Mouse (Mus musculus) adrenal gland, postnatal 10 days (tissue): ENCODE measurements around the gene Cab39. TPM values are rescaled to one million over a fixed set of nuclear protein-coding genes. Genes with fewer than 3 reads are reported as not detected.

Experiments
- DNase-seq: peaks from one replicate; pipeline ENCODE4 v3.0.0; 2021; ENCODE audit warnings: mixed read lengths
- long read RNA-seq, 2 experiments: library from polyadenylated mRNA; stranded (forward); transcript quantifications; one replicate each; pipeline ENCODE4 v2.0.0; 2021
- total RNA-seq, 2 experiments: library from RNA; stranded (reverse); gene quantifications; 2 replicates each; pipeline ENCODE4 v1.2.3; 2021

The Cab39 gene
- total RNA-seq: 100 to 1,000 TPM; 118 to 121 TPM
- long read RNA-seq, experiment 1, transcript Cab39-202 (9 exons, 3,805 nt): major isoform, 147 of 180 reads
- long read RNA-seq, experiment 1, partial matches to known transcripts: 17 of 180 reads
- long read RNA-seq, experiment 1, other reads (novel, unspliced or antisense): 13 of 180 reads
- long read RNA-seq, experiment 2, transcript Cab39-202 (9 exons, 3,805 nt): major isoform, 74 of 93 reads
- long read RNA-seq, experiment 2, partial matches to known transcripts: 4 of 93 reads
- long read RNA-seq, experiment 2, other reads (novel, unspliced or antisense): 15 of 93 reads

DNA sequence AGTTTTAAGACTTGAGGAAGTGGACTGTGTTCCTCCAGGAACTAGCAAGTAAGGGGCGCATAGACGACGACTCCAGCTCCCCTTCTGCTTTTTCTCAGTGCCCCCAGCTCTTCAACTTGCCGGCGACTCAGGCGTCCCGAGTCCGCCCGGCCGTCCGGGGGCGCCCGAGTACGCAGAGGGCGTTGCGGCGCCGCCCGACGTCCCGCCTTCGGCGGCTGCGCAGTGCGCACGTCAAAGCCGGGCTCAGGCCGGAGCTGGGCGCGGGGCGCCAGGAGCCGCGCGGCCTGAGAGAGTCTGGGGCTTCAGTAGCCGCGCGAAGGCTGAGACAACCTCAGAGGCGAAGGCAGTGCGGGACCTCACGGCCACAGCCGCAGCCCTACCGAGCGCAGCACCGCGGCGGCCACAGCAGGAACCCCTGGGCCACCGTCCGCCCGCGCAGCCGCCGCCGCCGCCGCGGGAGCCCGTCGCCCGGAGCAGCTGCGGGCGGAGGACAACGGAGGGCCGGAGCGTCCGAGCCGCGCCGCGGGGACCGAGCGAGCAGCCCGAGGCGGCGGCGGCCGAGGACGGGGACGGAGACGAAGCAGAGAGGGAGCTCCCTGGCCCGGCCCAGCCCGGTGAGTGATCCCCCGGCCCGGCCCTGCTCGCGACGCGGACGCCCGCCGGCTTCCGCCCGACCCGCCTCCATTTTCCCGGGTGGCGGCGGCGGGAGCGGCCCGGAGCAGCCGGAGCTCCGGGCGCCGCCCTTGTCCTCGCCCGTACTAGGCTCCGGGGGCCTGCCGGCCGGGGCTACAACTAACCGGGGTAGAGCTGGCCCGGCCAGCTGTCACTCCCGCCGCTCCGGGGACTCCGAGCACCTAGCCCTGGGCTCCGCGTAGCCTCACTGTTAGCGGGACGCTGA lies at the start of gene Cab39:
Gene Cab39, plus strand, starts transcription at position 234 of the 898 bp plus-strand sequence.
- peak; percentile 96 for DNase-seq

DNA sequence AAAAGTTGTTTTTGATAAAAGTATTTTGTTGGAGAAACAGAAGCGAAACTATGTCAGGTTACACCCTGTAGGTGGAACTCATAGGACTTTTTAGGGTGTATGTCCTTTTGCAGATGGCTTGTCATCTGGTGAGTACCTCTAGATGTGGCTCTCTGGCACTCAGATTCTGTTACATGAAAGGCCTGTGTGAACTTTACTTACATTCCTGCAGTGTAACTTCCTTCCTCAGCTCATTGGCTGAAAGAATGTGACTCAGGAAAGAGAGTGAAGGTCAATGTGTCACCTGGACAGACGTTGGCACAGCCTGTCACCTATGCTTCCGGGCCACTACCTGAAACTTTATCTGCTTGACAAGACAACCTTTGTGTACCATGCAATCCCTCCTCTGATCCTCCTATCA lies 48.7 kb upstream of the Cab39 start:
- DNase-seq: no peak

DNA sequence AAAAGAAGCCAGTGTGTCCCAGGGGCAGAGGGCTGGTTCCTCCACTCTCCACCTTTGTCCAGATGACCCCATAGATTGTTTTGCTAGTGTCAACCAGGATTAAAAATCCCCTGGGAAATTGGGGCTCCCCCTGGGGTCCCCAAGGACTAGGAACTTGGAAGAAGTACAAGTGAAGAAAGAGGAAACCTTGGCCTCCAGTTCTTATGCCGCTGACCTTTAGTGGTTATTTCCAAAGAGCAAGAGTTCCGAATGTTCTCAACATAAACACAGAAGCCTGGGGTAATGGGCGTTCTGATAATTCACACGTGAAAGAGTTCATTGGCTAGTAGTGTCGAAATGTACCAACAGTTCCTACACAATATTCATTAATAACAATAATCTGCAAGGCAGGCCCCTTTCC lies 46.7 kb upstream of the Cab39 start:
- peak; percentile 54 for DNase-seq

DNA sequence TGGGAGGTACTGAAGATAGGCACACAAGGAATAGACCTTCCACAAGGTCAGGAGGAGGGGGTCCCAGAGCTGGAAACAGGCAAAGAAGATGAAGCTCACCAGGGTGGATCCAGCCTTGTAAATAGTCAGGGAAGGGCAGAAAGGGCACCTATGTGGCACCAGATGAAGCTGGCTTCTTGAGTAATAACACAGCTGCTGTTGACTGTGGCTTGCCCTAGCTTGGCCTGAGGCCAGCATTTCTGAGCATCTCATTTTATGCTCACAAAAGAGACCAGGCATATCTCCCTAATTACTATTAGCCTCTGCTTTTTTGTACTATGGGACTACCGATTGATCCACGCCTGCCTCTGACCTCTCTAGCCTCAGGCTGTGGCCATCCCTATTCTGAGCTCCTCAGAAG lies 43.4 kb upstream of the Cab39 start:
- peak; percentile 56 for DNase-seq

DNA sequence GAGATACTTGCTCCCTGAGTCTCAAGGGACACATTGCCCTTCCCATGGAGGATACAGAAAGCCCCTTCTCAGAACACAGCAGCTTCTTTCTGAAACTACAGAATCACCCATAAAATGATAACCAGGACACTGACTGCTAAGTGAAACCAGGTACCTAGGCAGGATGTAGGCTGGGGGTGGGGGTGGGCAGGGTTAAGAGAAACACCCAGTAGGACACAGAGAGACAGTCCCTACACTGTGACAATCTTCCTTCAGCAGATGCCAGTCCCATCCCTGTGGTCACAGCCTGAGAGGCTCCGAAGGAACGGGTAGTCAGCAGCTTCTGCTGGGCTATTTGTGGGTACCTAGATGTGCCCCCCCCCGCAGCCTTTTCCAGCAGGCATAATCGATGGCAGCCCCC lies 42.6 kb upstream of the Cab39 start:
- no peak for DNase-seq

DNA sequence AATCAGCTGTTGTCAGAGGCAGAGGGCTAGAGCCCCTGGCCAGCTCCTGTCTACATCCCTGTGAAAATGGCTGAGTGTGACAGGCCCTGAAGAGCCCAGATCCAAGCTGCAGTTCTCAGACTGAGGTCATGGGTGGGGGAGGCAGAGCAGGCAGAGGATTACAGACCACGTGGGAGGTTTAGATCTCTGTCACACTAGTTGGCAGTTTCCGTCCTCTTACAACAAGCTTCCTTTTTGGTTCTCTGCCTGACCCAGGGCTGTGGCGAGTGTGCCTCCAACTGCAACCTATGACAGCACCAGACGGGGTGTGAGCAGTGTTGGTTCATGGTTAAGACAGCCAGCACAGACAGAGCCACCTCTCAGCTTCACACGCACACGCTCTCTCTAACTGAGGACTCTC lies 41.7 kb upstream of the Cab39 start:
- peak; percentile 71 for DNase-seq

DNA sequence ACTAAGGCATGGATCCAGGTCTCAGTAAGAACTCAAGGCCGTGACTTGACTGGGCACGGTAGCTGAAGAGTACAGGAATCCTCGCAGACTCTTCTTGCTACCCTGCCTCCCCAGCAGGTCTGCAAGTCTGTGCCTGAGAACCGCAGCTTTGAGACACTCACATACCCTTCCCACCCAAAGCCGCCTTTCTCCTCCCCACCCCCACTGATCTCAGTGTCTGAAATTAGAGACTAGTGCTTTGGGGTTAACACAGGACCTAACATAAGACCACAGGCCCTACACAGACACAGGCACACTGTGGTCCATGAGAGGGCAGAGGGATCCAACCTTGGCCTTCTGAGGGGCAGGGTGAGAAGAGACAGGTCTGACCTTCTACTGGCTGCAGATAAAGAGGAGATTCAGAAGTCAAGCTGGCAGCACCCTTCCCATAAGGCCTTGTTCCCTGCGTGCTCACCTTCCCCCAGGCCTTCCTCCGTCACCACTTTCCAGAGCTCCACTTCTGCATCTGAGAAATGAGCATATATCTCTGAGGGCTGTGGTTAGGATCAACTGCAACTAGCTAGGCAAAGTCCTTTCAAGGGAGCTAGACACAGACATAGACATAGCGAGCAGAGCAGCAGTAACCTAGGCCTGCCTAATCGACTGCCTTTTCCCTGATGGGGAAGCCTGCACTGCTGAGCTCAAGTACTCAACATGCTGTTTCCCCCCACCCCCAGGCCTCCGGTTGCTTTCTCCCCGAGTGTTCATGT lies 41.1 kb upstream of the Cab39 start:
- DNase-seq: no peak

DNA sequence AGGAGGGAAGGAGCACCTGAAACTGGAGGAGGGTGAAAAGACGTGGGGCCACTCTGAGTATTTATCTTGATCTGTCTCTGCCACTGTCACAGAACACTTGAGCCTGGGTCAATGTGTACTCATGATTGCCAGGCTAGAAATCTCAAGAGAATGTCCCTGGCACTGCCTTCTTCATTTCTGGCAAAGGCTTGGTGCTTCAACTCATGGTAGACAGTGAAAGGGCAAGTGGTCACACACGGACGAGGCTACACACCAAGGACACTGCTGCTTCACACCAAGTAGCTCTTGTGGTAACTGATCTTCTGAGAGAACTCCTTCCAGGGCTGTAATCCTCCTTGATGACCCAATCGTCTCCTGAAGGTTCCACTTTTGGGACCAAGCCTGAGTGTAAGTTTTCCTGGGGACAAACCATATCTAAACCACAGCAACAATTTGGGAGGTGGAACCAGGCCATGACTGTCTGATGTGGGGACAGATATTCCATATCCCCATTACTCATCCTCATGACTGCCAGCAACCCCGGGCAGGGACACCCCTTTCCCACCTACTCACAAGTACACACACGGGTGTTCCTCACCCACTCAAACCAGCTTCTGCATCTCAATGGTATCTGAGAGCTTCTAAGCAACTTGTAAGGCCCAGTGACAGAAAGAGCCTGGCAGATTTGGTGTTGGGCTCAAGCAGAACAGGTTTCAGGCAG lies 35.6 kb upstream of the Cab39 start:
- DNase-seq: peak; percentile 29

DNA sequence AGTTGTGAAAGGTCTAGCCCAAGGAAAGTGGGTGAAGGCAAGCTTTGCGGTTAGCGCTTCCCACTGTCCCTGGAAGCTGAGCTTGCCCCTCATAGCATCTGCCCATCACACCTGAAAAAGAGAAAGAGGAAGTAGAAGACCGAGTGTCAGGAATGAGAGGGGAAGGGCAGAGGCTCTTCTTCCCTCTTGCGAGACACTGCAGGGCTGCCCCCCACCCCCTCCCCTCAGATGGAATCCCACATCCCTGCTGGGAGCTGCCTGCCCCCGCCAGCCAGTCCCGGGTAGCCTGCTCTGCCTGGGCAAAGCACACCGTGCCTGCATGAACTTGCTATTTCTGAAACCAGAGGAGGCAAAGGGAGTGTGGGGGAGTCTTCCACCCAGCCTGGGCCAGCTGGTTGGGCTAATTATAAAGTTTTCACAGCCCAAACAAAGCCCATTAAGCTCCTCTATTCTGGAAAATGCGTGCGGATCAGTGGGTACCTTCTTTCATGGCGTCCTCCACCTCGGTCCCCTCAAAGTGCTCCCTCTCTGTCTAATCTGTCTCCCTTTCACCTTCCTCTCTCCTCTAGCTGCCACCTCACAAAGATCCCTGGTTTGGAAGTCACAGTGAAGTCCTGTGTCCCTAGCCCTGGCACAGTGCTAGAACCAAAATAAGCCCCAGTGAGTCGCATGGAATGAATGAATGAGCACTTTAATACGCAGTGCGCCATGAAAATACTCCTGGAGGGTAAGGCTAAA lies 34.8 kb upstream of the Cab39 start:
- DNase-seq: no peak

DNA sequence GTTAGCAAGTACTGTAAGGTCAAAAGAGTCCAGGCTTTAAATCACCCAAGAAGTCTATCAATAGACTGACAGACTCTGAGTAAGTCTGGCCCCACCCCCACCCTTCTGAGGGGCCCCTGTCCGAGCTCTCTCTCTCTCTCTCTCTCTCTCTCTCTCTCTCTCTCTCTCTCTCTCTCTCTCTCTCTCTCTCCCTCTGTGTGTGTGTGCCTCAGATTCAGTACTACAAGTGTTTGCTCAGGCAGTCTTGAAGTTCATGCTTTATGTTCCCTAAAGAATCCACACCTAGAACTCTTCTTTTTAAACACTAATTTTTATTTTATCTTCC lies 34.3 kb upstream of the Cab39 start:
- DNase-seq: no peak

DNA sequence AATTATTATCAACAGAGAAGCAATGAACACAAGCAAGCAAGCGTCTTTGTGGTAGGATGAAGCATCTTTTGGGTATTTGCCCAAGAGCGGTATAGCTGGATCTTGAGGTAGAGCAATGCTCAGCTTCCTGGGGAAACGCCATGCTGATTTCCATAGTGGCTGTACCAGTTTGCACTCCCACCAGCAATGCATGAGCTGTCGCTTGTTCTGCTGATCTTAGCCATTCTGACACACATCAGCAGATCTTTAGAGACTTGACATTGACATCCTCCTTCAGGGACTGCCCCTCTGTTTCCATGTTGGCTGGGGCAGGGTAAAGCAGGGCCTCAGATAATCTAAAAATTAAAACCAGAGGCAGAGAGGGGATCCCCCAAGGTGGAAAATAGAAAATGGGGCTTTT lies 31.6 kb upstream of the Cab39 start:
- no peak for DNase-seq

DNA sequence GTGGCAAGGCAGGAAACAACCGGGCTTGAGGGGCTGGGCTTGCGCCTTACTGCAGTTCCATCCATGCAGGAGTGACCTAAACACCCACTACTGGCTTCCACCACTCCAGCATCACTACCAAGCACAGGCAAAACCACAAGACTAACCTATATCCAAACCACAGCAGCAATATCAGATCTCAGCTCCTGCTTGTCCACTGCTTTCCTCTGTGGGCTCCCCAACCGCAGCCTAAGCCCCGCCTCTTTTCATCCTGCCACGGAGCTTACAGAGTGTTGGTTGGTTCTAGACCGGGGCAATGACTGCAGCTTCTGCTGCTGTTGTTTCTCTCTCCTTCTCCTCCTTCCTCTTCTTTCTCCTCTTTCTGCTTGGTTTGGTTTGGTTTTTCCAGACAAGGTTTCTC lies 29.9 kb upstream of the Cab39 start:
- DNase-seq: no peak

DNA sequence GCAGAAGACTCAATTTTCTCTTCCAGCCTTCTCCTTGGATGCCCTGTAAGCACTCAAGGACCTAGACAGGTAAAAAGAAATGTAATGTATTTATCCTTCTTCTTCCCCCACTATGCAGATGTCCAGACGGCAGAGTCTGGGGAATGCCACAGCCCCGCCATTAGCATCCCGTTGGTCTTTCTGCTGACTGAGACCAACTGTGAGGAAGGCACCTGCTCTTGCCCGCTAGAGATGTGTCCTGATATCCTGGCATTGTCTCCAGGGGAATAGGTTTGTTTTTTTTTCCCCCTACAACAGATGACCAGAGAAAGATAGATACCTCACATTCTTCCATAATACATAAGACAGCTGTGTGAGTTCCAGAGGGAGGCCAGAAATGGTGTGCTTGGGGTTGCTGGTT lies 28.9 kb upstream of the Cab39 start:
- DNase-seq: no peak

DNA sequence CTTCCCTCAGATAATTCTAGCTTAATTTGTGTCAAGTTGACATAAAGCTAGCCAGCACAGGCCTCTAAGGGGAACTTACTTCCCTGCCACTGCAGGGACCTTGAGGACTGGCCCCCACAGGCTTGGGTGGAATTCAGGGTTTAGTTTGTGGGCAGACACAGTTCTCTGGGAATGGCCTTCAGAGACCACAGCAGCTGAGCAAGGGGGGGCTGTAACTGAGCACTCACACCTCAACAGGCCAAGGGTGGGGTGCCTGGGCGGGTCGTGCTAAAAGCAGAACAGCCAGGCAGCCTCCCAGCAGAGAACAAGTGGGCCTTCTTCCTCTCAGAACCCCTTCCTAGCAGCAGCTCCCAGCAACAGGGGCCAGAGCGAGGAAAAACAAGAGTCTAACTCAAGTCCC lies 27.1 kb upstream of the Cab39 start:
- DNase-seq: no peak

DNA sequence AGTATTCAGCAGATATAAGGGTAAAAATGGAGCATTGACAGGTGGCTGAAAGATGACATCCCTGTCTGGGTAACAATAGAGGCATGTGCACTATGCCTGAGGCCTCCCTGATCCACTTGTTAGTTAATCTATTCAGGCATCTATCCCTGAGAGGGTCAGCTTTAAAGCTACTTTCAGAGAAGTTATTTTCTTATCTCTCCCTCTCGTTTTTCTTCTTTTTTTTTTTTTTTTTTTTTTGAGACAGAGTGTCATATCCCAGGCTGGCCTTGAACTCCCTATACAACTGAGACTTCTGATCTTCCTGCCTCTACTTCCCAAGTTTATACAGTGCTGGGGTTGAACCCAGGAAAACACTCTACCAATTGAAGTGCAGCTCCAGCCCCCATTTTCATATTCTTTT lies 25.5 kb upstream of the Cab39 start:
- DNase-seq: no peak

DNA sequence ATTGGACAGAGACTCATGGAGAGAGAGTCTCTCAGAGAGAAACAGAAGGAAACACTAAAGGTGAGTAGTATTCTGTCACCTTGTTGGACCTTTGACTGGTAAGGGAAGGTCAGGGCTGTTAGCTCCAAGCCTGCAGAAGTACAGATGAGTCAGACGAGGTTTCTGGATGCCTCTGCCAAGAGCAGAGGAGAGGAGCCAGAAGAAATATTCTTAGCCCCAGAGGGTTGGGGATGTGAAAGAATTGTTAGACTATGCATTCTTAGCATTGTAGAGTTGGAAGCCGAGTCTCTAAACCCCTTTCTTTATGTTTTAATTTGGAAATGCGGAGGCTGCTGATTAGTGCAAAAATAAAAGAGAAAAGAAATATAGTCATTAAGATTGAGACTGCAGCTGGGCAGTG lies 21.3 kb upstream of the Cab39 start:
- DNase-seq: peak; percentile 30

DNA sequence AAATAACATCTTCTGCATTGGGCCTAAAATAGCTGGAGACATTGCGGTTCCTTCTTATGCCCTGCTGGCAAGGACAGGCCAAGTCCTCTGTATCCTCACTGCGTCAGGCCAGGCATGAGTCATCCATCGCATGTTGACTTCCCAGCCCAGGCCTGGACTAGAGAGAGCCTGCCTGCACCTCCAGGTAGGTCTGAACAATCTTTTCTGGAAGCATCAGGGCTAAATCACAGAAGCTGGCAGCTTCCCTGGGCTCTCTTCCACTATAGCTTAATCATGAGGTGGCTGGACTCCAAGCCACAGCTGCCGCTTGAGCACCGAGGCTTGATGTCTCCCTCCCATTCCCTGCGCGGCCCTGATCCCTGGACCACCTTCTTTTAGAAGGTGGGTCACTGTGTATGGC lies 18.1 kb upstream of the Cab39 start:
- DNase-seq: peak; percentile 51

DNA sequence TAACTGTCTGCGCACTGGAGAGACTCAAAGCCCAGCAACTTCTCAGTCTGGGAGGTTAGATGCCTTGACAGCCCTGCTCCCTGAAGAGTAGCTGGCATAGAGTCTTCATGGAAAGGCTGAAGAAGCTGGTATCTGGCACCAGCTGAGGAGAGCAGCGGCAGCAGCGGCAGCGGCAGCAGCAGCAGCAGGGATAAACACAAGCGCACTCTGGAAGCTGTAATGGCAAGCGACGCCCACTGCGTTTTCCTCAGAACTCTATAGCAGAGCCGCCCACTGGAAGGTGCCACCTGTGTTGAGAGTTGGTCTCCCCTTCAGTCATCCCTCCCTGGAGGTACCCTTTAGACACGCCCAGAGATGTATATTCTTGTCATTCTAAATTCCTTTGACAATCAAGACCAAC lies 17.1 kb upstream of the Cab39 start:
- DNase-seq: no peak

DNA sequence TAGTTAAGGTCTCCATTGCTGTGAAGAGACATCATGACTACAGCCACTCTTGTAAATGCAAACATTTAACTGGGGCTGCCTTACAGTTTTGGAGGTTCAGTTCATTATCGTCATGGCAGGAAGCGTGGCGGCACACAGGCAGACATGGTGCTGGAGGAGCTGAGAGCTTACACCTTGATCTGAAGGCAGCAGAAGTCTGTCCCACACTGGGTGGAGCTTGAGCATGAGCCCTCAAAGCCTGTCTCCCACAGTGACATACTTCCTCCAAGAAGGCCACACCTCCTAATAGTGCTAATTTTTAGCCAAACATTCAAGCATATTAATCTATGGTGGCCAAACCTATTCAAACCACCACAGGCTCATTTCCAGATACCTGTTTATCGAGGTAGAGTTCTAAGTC lies 14.8 kb upstream of the Cab39 start, which contains the start of gene A630001G21Rik:
Gene A630001G21Rik, minus strand, starts transcription at position 208 of the 400 bp plus-strand sequence.
- no peak for DNase-seq

DNA sequence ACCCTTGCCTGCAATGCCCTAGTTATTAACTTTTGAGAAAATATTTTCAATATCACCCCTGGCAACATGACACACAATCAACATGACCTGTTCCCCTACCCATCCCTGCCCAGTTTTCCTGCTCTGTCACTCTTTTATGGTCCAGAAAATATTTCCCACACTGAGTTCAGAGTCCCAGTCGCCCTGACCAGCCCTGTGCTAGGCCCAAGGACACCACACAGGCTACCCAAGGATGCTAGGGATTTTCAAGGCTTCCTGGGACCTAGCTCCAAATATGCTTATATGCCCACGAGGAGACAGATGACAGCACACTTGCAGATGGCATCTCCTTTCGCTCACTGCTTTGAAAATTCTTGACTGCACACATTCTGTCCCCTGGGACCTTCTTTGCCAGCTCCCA lies 14.2 kb upstream of the Cab39 start:
- no peak for DNase-seq

DNA sequence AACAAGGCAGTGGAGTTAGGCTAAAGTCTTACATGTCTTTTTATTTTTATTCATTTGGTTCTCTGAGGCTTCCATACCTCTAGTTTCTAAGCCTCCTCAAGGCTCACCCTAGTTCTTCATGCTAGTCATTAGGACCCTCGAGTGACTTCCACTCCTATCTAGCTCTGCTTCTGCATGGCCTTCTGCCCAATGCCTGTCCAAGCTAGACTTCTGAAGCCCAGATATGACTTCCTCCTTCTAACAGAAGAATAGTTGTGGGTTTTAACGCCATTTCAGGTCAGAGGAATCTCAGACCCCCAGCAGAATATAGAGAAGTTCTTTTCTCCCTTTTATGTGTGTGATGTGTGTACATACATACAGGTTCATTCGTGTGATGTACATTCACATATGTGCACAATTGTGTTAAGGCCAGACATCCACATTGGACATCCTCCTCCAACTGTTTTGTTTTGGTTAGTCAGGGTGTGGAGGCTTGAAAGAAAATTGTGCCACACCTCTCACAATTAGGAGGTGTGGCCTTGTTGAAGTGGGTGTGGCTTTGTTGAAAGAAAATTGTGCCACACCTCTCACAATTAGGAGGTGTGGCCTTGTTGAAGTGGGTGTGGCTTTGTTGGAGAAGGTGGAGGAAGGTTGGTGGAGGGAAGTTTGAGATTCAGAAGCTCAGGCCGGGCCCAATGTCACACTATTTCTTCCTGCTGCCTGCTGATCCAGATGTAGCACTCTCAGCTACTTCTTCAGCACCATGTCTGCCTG lies 13.6 kb upstream of the Cab39 start:
- no peak for DNase-seq
